Mouse (Mus musculus): ENCODE data around the gene Utp18. TPM values are rescaled to one million over a fixed set of nuclear protein-coding genes. Genes with fewer than 3 reads are reported as not detected.
"Not testable (repeated sequence)": the region's sequence is repeated elsewhere in the genome, so short reads cannot be mapped to it uniquely, and the experiment has no call there.

Gene Utp18
- 15.1 and 18.9 TPM in 2 replicates for polyA plus RNA-seq (2015; fragmentation: Nextera tagmentation; extraction: Ambion mirVana)

DNA sequence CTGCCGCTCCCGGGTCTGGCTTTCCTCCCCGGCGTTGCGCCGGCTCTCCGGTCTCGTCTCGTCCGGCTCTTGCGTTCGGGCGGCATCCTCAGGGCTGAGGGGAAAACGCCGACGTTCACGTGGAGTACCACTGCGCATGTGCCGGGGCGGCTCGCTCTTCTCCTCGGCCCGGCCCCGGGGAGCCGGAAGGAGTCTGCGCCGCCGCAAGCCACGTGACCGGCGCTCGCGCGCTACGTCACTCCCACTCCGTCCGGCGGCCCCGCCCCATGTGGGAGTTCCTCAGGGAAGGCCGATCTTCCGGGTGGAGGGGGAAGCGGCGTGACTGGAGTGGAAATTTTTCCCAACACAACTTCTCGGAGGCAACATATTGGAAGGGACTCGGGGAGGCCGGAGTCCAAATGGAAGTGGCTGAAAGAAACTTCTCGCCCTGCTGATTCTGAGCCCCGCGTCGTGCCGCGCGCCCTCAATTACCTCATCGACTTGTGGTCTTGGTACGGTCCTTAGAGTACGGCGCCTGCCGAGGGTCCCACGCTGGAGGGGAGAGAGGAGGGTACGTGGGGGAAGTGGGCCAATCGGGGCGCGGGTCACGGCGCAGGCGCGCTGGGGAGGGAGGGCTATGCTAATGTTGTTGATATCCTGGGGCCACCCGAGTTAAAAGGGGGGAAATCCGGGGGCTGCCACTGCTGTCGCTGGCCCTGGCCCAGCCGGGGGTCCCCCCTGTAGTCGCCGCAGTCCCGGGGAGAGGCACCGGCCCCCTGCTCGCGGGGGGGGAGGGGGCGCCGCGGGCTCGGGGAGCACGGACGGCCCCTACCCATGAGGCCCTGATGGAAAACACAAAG lies at the start of gene Utp18, which contains the start of gene Mbtd1:
Gene Utp18 (minus strand): TSS at position 195 of the 839 bp plus-strand sequence.
Gene Mbtd1 (plus strand): TSS at position 281 of the 839 bp plus-strand sequence.
- Histone ChIP-seq H3K4me3 (replicated peaks; ENCODE audit: low read length) (peak within 1 kb of the TSS; percentile 96), H3K36me3 (ENCODE audit: control insufficient read depth, insufficient read depth, low read length) (no peaks in the 10 kb centered on the region), H3K9me3 (replicated peaks; ENCODE audit: control insufficient read depth, low read length) (no peaks in the 10 kb centered on the region), H3K27ac (ENCODE audit: low read length) (peak within 1 kb of the TSS; percentile 98), H3K9ac (ENCODE audit: low read length) (peak within 1 kb of the TSS; percentile 98), H3K27me3 (ENCODE audit: control insufficient read depth, insufficient read depth, low read length) (no peaks in the 10 kb centered on the region), H3K4me1 (ENCODE audit: control insufficient read depth, insufficient read depth, low read length) (peaks cover 25% of the 10 kb centered on the region), H3K4me2 (ENCODE audit: low read depth, low read length) (peak within 1 kb of the TSS; percentile 83)
- ATAC-seq (ENCODE audit: insufficient read depth, low FRiP score) = peak; percentile 97
- under 1% methylated on average over 83 of the region's 83 CpGs for WGBS

GRCm38 (mm10) chr11:93929106-93929505 lies 43.5 kb upstream of the Utp18 start:
- ATAC-seq (ENCODE audit: insufficient read depth, low FRiP score) = no peak
- no peaks in the 10 kb centered on the region for H3K4me1 ChIP-seq (ENCODE audit: control insufficient read depth, insufficient read depth, low read length)
- H3K4me3 ChIP-seq (replicated peaks; ENCODE audit: low read length) = no peak overlapping the region
- no peaks in the 10 kb centered on the region for H3K9me3 ChIP-seq (replicated peaks; ENCODE audit: control insufficient read depth, low read length)
- no peak overlapping the region for H3K9ac ChIP-seq (ENCODE audit: low read length)
- peaks cover 18% of the 10 kb centered on the region for H3K36me3 ChIP-seq (ENCODE audit: control insufficient read depth, insufficient read depth, low read length)
- no peaks in the 10 kb centered on the region for H3K27me3 ChIP-seq (ENCODE audit: control insufficient read depth, insufficient read depth, low read length)
- no peak overlapping the region for H3K4me2 ChIP-seq (ENCODE audit: low read depth, low read length)
- no peak overlapping the region for H3K27ac ChIP-seq (ENCODE audit: low read length)

DNA sequence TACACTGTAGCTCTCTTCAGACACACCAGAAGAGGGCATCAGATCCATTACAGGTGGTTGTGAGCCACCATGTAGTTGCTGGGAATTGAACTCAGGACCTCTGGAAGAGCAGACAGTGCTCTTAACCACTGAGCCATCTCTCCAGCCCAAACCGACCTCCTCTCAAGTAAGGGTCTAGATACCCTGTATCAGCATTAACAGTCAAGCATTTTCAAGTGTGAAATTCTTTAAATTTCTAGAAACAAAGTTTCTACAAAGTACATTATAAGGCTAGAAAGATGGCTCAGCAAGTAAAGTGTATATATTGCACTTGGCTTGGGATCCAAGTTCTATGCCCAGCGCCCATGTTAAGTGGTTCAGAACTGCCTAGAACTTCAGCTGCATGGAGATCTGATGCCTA lies 29.5 kb upstream of the Utp18 start:
- not testable (repeated sequence) for H3K4me2 ChIP-seq (ENCODE audit: low read depth, low read length); H3K27ac ChIP-seq (ENCODE audit: low read length); H3K9me3 ChIP-seq (replicated peaks; ENCODE audit: control insufficient read depth, low read length); H3K4me1 ChIP-seq (ENCODE audit: control insufficient read depth, insufficient read depth, low read length); H3K9ac ChIP-seq (ENCODE audit: low read length); H3K4me3 ChIP-seq (replicated peaks; ENCODE audit: low read length); H3K27me3 ChIP-seq (ENCODE audit: control insufficient read depth, insufficient read depth, low read length); ATAC-seq (ENCODE audit: insufficient read depth, low FRiP score)
- 92% methylated on average over 2 of the region's 2 CpGs for WGBS
- peaks cover 13% of the 10 kb centered on the region; the same call in 1 of the 2 replicates for H3K36me3 ChIP-seq (ENCODE audit: control insufficient read depth, insufficient read depth, low read length)

DNA sequence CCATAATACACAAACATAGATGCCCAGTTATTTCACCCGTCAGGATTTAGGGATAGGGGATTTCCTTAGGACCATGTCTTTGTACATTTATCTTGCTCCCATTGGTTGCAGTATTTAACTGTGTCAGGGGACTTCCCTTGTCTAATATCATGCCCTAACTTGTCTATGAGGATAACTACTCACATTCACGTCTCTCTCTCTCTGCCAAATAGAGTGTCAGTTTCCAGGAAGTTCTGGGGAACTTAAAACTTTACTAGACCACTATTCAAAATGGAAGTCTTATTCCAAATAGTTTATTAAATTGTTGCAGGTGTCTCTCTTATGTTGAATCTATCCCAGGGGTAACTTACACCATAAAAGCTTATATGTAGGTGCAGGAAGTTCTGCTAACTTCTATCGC lies 26.0 kb upstream of the Utp18 start:
- Histone ChIP-seq H3K27ac (ENCODE audit: low read length) (no peak overlapping the region), H3K9me3 (replicated peaks; ENCODE audit: control insufficient read depth, low read length) (no peaks in the 10 kb centered on the region), H3K4me1 (ENCODE audit: control insufficient read depth, insufficient read depth, low read length) (no peaks in the 10 kb centered on the region), H3K4me2 (ENCODE audit: low read depth, low read length) (no peak overlapping the region), H3K4me3 (replicated peaks; ENCODE audit: low read length) (no peak overlapping the region), H3K27me3 (ENCODE audit: control insufficient read depth, insufficient read depth, low read length) (no peaks in the 10 kb centered on the region), H3K36me3 (ENCODE audit: control insufficient read depth, insufficient read depth, low read length) (0 out of 2 replicates have a peak, but pooled peaks cover 18% of the 10 kb centered on the region), H3K9ac (ENCODE audit: low read length) (no peak overlapping the region)
- ATAC-seq (ENCODE audit: insufficient read depth, low FRiP score) = no peak
- WGBS = 86% methylated on average over 3 of the region's 3 CpGs

DNA sequence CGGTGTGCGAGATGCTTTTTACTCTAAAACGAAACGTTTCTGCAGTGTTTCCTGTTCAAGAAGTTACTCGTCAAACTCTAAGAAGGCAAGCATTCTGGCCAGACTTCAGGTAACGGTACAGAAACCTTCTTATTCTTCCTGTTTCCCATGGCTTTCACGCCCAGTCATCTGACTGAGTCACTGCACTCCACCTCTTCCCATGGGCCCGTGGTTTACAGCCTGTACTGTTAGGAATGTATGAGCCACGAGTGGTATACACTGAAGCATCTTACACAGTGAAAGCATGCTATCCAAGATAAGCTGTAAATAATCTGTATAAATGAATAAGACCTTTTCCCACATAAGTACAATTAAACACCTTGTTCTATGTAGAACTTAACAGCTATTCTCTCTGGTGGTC lies 23.3 kb upstream of the Utp18 start:
- Histone ChIP-seq H3K9me3 (replicated peaks; ENCODE audit: control insufficient read depth, low read length) (no peaks in the 10 kb centered on the region), H3K4me2 (ENCODE audit: low read depth, low read length) (no peak overlapping the region), H3K4me3 (replicated peaks; ENCODE audit: low read length) (no peak overlapping the region), H3K27me3 (ENCODE audit: control insufficient read depth, insufficient read depth, low read length) (no peaks in the 10 kb centered on the region), H3K36me3 (ENCODE audit: control insufficient read depth, insufficient read depth, low read length) (0 out of 2 replicates have a peak, but pooled peaks cover 19% of the 10 kb centered on the region), H3K9ac (ENCODE audit: low read length) (no peak overlapping the region), H3K4me1 (ENCODE audit: control insufficient read depth, insufficient read depth, low read length) (no peaks in the 10 kb centered on the region), H3K27ac (ENCODE audit: low read length) (no peak overlapping the region)
- no peak for ATAC-seq (ENCODE audit: insufficient read depth, low FRiP score)
- 86% methylated on average over 9 of the region's 9 CpGs for WGBS

DNA sequence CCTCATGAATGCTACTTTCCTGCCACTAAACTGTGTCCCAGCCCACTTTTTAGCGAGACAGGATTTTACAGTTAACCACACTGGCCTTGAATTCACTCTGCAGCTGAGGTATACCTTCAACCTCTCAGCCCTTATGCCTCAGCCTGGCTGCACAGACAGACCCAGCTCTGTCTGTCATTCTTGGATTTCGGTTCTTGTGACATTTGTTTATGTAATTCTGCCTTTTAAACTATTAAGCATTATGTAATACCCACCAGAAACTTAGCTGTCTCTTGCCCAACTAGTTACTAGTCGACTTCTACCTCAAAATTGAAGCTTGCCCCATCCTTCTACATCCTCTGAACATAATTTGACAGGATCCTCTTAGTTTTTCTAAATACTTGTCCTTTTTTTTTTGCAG lies 22.3 kb upstream of the Utp18 start:
- WGBS = 70% methylated on average over 3 of the region's 3 CpGs
- H3K9me3 ChIP-seq (replicated peaks; ENCODE audit: control insufficient read depth, low read length) = no peaks in the 10 kb centered on the region
- no peak for ATAC-seq (ENCODE audit: insufficient read depth, low FRiP score)

GRCm38 (mm10) chr11:93906834-93907233 lies 21.3 kb upstream of the Utp18 start:
- Histone ChIP-seq H3K9me3 (replicated peaks; ENCODE audit: control insufficient read depth, low read length) (no peaks in the 10 kb centered on the region), H3K9ac (ENCODE audit: low read length) (no peak overlapping the region), H3K4me2 (ENCODE audit: low read depth, low read length) (no peak overlapping the region), H3K36me3 (ENCODE audit: control insufficient read depth, insufficient read depth, low read length) (0 out of 2 replicates have a peak, but pooled peaks cover 19% of the 10 kb centered on the region), H3K4me3 (replicated peaks; ENCODE audit: low read length) (no peak overlapping the region), H3K4me1 (ENCODE audit: control insufficient read depth, insufficient read depth, low read length) (no peaks in the 10 kb centered on the region), H3K27me3 (ENCODE audit: control insufficient read depth, insufficient read depth, low read length) (no peaks in the 10 kb centered on the region), H3K27ac (ENCODE audit: low read length) (no peak overlapping the region)
- no peak for ATAC-seq (ENCODE audit: insufficient read depth, low FRiP score)
- WGBS = 76% methylated on average over 4 of the region's 4 CpGs

More for the DNA sequence above, 22.3 kb upstream of the Utp18 start:
- Histone ChIP-seq H3K27ac (ENCODE audit: low read length) (no peak overlapping the region), H3K4me1 (ENCODE audit: control insufficient read depth, insufficient read depth, low read length) (no peaks in the 10 kb centered on the region), H3K4me2 (ENCODE audit: low read depth, low read length) (no peak overlapping the region), H3K9ac (ENCODE audit: low read length) (no peak overlapping the region), H3K4me3 (replicated peaks; ENCODE audit: low read length) (no peak overlapping the region), H3K27me3 (ENCODE audit: control insufficient read depth, insufficient read depth, low read length) (no peaks in the 10 kb centered on the region), H3K36me3 (ENCODE audit: control insufficient read depth, insufficient read depth, low read length) (0 out of 2 replicates have a peak, but pooled peaks cover 19% of the 10 kb centered on the region)

DNA sequence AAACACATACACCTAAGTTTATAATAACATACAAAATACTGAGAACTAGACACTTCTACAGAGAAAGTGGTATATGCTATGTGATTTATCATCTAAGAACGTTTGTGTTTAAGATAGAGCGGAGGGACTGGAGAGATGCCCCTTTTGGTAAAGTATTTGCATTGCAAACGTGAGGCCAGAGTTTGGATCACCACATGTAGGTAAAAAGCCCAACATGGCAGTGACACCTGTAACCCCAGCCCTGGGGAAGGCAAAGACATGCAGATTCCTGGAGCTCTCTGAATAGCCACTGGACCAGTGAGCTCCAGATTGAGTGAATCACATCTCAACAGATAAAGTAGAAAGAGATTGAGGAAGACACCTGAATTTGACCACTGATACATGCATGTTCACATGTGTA lies 12.2 kb upstream of the Utp18 start:
- Histone ChIP-seq H3K4me3 (replicated peaks; ENCODE audit: low read length) (no peak overlapping the region), H3K4me2 (ENCODE audit: low read depth, low read length) (no peak overlapping the region), H3K27ac (ENCODE audit: low read length) (no peak overlapping the region), H3K9me3 (replicated peaks; ENCODE audit: control insufficient read depth, low read length) (no peaks in the 10 kb centered on the region), H3K9ac (ENCODE audit: low read length) (no peak overlapping the region), H3K36me3 (ENCODE audit: control insufficient read depth, insufficient read depth, low read length) (no peaks in the 10 kb centered on the region), H3K4me1 (ENCODE audit: control insufficient read depth, insufficient read depth, low read length) (no peaks in the 10 kb centered on the region), H3K27me3 (ENCODE audit: control insufficient read depth, insufficient read depth, low read length) (no peaks in the 10 kb centered on the region)
- 68% methylated on average over 3 of the region's 3 CpGs for WGBS
- ATAC-seq (ENCODE audit: insufficient read depth, low FRiP score) = no peak

DNA sequence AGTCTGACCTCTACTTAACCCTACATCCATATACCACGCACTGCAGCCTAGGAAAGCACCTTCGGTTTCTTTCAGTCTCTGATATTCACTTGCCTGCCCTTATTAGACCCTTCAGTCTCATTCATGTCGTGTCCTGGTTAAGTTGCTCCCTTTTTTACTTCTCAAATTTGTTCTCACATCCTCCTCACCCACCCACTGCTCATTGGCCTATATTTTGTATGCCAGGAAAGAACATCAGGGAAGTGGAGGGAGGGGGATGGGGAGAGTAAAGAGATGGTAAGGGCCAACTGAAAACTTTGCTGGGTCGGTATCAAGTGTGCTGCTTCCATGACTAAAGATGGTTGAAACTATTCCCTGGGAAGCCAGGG lies 1.5 kb upstream of the Utp18 start:
- 0% methylated on average over 4 of the region's 4 CpGs for WGBS
- Histone ChIP-seq H3K9me3 (replicated peaks; ENCODE audit: control insufficient read depth, low read length) (no peaks in the 10 kb centered on the region), H3K4me2 (ENCODE audit: low read depth, low read length) (peak overlapping the region; percentile 76), H3K4me1 (ENCODE audit: control insufficient read depth, insufficient read depth, low read length) (peaks cover 25% of the 10 kb centered on the region), H3K27me3 (ENCODE audit: control insufficient read depth, insufficient read depth, low read length) (no peaks in the 10 kb centered on the region), H3K4me3 (replicated peaks; ENCODE audit: low read length) (peak overlapping the region; percentile 96), H3K9ac (ENCODE audit: low read length) (peak overlapping the region; percentile 98), H3K36me3 (ENCODE audit: control insufficient read depth, insufficient read depth, low read length) (no peaks in the 10 kb centered on the region), H3K27ac (ENCODE audit: low read length) (peak overlapping the region; percentile 98; the same call in 1 of the 2 replicates)
- no peak for ATAC-seq (ENCODE audit: insufficient read depth, low FRiP score)
